In the genomic region with DNA sequence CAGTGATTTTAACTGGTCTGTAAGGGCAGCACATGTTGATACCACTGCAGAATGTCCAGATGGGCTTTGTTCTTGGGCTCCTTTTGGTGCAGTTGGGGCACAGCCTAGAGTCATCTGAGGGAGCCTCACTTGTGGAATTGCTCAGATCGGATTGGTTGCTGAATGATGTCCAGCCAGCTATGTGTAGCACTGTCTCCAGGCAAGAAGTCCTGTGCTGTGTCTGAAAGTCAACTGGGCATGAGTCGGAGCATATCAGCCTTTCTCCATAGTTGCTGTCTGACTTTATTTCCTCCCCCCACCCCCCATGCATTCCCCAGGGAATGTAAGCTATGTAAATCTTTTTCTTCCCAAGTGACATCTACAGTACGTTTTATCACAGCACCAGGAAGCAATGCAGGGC, we compare ENCODE assay signal across 18 mouse cellular contexts.
DNase-seq lines count a peak whose midpoint lies in the region; ATAC-seq and TF ChIP-seq lines count a peak whose summit lies in the region.
"Had no signal": no experiment of that assay in that cellular context is flagged by ENCODE, and none has a peak within 500 bp of the region (broad histone marks: within the 10 kb centered on the region; RNA-seq: fewer than 3 reads in every experiment).

No protein-coding gene starts in this region.

- no peaks in the 10 kb centered on the region for H3K9me3 ChIP-seq in heart, embryonic 11.5 days (replicated peaks; ENCODE audit: control insufficient read depth, low read length)
- H3K9me3 ChIP-seq in intestine, embryonic 14.5 days (ENCODE audit: control insufficient read depth, low read length) = no peaks in the 10 kb centered on the region
- no peaks in the 10 kb centered on the region for H3K9me3 ChIP-seq in intestine, embryonic 15.5 days
- H3K9me3 ChIP-seq in liver, postnatal 0 days (ENCODE audit: low read length) = no peaks in the 10 kb centered on the region
- H3K9me3 ChIP-seq: embryonic facial prominence, embryonic 13.5 days; stomach, embryonic 15.5 days had no signal

- peak overlapping the region; percentile 34 for H3K4me2 ChIP-seq in heart, embryonic 11.5 days
- no peak overlapping the region for H3K4me2 ChIP-seq in intestine, embryonic 14.5 days (ENCODE audit: low read length)
- H3K4me2 ChIP-seq in intestine, embryonic 15.5 days (replicated peaks) = no peak overlapping the region
- H3K4me2 ChIP-seq in liver, postnatal 0 days (ENCODE audit: low read depth, low read length) = 0 out of 2 replicates have a peak overlapping the region, but pooled peaks have one; percentile 2
- H3K4me2 ChIP-seq: embryonic facial prominence, embryonic 13.5 days; liver, embryonic 11.5 days; stomach, embryonic 15.5 days had no signal

- TF ChIP-seq EP300 in liver, postnatal 0 days (IDR thresholded peaks at IDR 0.05; ENCODE audit: low read depth) = no peak

- H3K27me3 ChIP-seq in heart, embryonic 11.5 days (ENCODE audit: control insufficient read depth, insufficient read depth, low read length) = no peaks in the 10 kb centered on the region
- no peaks in the 10 kb centered on the region for H3K27me3 ChIP-seq in intestine, embryonic 14.5 days (replicated peaks; ENCODE audit: control insufficient read depth, insufficient read depth, low read length)
- H3K27me3 ChIP-seq in intestine, embryonic 15.5 days (replicated peaks) = no peaks in the 10 kb centered on the region
- no peaks in the 10 kb centered on the region for H3K27me3 ChIP-seq in liver, postnatal 0 days (ENCODE audit: insufficient read depth, low read length)
- H3K27me3 ChIP-seq: embryonic facial prominence, embryonic 13.5 days; stomach, embryonic 15.5 days had no signal

- 16% methylated on average over 3 of the region's 3 CpGs for WGBS in heart, embryonic 11.5 days (ENCODE audit: insufficient replicate concordance)
- WGBS in intestine, embryonic 14.5 days = 41% methylated on average over 3 of the region's 3 CpGs
- 40% methylated on average over 3 of the region's 3 CpGs for WGBS in intestine, embryonic 15.5 days
- WGBS in liver, postnatal 0 days (ENCODE audit: insufficient replicate concordance) = 52% methylated on average over 3 of the region's 3 CpGs

- H3K9ac ChIP-seq in heart, embryonic 11.5 days (ENCODE audit: low read depth, low read length) = no peak overlapping the region
- no peak overlapping the region for H3K9ac ChIP-seq in intestine, embryonic 14.5 days (ENCODE audit: low read length)
- no peak overlapping the region for H3K9ac ChIP-seq in intestine, embryonic 15.5 days
- H3K9ac ChIP-seq in liver, postnatal 0 days (replicated peaks) = no peak overlapping the region
- H3K9ac ChIP-seq: embryonic facial prominence, embryonic 13.5 days; stomach, embryonic 15.5 days had no signal

- no peak overlapping the region for H3K4me3 ChIP-seq in heart, embryonic 11.5 days (ENCODE audit: low read depth, low read length)
- no peak overlapping the region for H3K4me3 ChIP-seq in intestine, embryonic 14.5 days (ENCODE audit: low read depth, low read length)
- H3K4me3 ChIP-seq in intestine, embryonic 15.5 days (replicated peaks) = no peak overlapping the region
- no peak overlapping the region for H3K4me3 ChIP-seq in liver, postnatal 0 days (ENCODE audit: low read depth, low read length)
- H3K4me3 ChIP-seq: embryonic facial prominence, embryonic 13.5 days; stomach, embryonic 15.5 days had no signal

- peaks cover 9% of the 10 kb centered on the region for H3K4me1 ChIP-seq in heart, embryonic 11.5 days (ENCODE audit: control insufficient read depth, insufficient read depth, low read length)
- H3K4me1 ChIP-seq in intestine, embryonic 14.5 days (replicated peaks; ENCODE audit: control insufficient read depth, insufficient read depth, low read length) = peaks cover 3% of the 10 kb centered on the region; the same call in 1 of the 2 replicates
- H3K4me1 ChIP-seq in intestine, embryonic 15.5 days (replicated peaks) = peaks cover 3% of the 10 kb centered on the region
- no peaks in the 10 kb centered on the region for H3K4me1 ChIP-seq in liver, postnatal 0 days (ENCODE audit: insufficient read depth)
- H3K4me1 ChIP-seq: stomach, embryonic 15.5 days had no signal

- 0 out of 2 replicates have a peak, but pooled peaks have one; percentile 31 for ATAC-seq in heart, embryonic 11.5 days (replicated peaks; ENCODE audit: insufficient number of reproducible peaks, low FRiP score, low TSS enrichment)
- no peak for ATAC-seq in intestine, embryonic 14.5 days (replicated peaks; ENCODE audit: low FRiP score, low TSS enrichment, low read depth)
- no peak for ATAC-seq in intestine, embryonic 15.5 days
- ATAC-seq in liver, postnatal 0 days = no peak
- ATAC-seq: lung, postnatal 0 days had no signal

- H3K36me3 ChIP-seq in heart, embryonic 11.5 days (ENCODE audit: control insufficient read depth, insufficient read depth, low read length) = no peaks in the 10 kb centered on the region
- H3K36me3 ChIP-seq in intestine, embryonic 14.5 days (ENCODE audit: control insufficient read depth, insufficient read depth, low read length) = no peaks in the 10 kb centered on the region
- H3K36me3 ChIP-seq in intestine, embryonic 15.5 days = no peaks in the 10 kb centered on the region
- no peaks in the 10 kb centered on the region for H3K36me3 ChIP-seq in liver, postnatal 0 days (replicated peaks; ENCODE audit: insufficient read depth, low read length)
- H3K36me3 ChIP-seq: embryonic facial prominence, embryonic 13.5 days; stomach, embryonic 15.5 days had no signal

- no peak for TF ChIP-seq CTCF in liver, postnatal 0 days (IDR thresholded peaks at IDR 0.05; ENCODE audit: low read depth)

- H3K27ac ChIP-seq in heart, embryonic 11.5 days (ENCODE audit: low read depth, low read length) = 0 out of 2 replicates have a peak overlapping the region, but pooled peaks have one; percentile 57
- no peak overlapping the region for H3K27ac ChIP-seq in intestine, embryonic 14.5 days (ENCODE audit: low read depth)
- H3K27ac ChIP-seq in intestine, embryonic 15.5 days = no peak overlapping the region
- H3K27ac ChIP-seq in liver, postnatal 0 days (ENCODE audit: low read depth) = no peak overlapping the region
- H3K27ac ChIP-seq: embryonic facial prominence, embryonic 13.5 days; stomach, embryonic 15.5 days had no signal

- DNase-seq in heart, adult 8-10 months (ENCODE audit: low spot score) = no peak
- peak; percentile 44 for DNase-seq in intestine, embryonic 14.5 days (ENCODE audit: low spot score)
- no peak for DNase-seq in liver, postnatal 0 days
- DNase-seq in liver (no peak), NIH3T3 (ENCODE audit: low read depth) (peak; percentile 45)
- DNase-seq in urinary bladder, postnatal 14 days (ENCODE audit: low spot score) = no peak
- DNase-seq: adrenal gland, postnatal 25 days; B cell, adult 2 months; cerebellum, adult 18-20 months; gastrocnemius, postnatal 10 days; left cerebral cortex, postnatal 4 days; right cerebral cortex, adult 18-20 months had no signal

Comparison
In these comparisons a context has a peak if more than half of its experiments do, and no peak if none do; other contexts are left out.
1. H3K4me2 ChIP-seq: peak in heart, embryonic 11.5 days (single experiment) and liver, postnatal 0 days (single experiment); none in intestine, embryonic 14.5 days (single experiment) and intestine, embryonic 15.5 days (single experiment).
2. DNase-seq: peak in intestine, embryonic 14.5 days (single experiment) and NIH3T3 (single experiment); none in heart, adult 8-10 months (single experiment), liver, postnatal 0 days (single experiment), liver (single experiment) and urinary bladder, postnatal 14 days (single experiment).